Mouse (Mus musculus) stomach, postnatal 0 days (tissue): ENCODE data around the gene Gm49361. TPM values are rescaled to one million over a fixed set of nuclear protein-coding genes. Genes with fewer than 3 reads are reported as not detected.

Source experiments
- ATAC-seq: fragments of 200-750 bp; cut with Nextera tagmentation; 2 replicates; pipeline ENCODE4 v1.8.0; 2017; ENCODE audit not compliant: low FRiP score, low TSS enrichment
- DNase-seq: peaks from one replicate; pipeline ENCODE4 v3.0.0-alpha.2; 2016; ENCODE audit warnings: low spot score
- H3K27ac ChIP-seq: fragments of 300-500 bp; sonication (generic); replicated peaks from 2 replicates; pipeline ENCODE4 v1.5.1; 2014; ENCODE audit warnings: mild to moderate bottlenecking, control low read depth
- H3K27me3 ChIP-seq: fragments of 300-500 bp; sonication (generic); 2 replicates; pipeline ENCODE4 v1.6.1; 2014; ENCODE audit warnings: low read length; ENCODE audit not compliant: control insufficient read depth, insufficient read depth
- H3K36me3 ChIP-seq: fragments of 300-500 bp; sonication (generic); 2 replicates; pipeline ENCODE4 v1.6.1; 2014; ENCODE audit warnings: low read length, mixed read lengths; ENCODE audit not compliant: control insufficient read depth, insufficient read depth
- H3K4me1 ChIP-seq: fragments of 300-500 bp; sonication (generic); replicated peaks from 2 replicates; pipeline ENCODE4 v1.6.1; 2014; ENCODE audit warnings: antibody characterized with exemption; ENCODE audit not compliant: control insufficient read depth, insufficient read depth
- H3K4me2 ChIP-seq: fragments of 300-500 bp; sonication (generic); replicated peaks from 2 replicates; pipeline ENCODE4 v1.6.1; 2014; ENCODE audit warnings: low read depth, mild to moderate bottlenecking, control low read depth, moderate library complexity
- H3K4me3 ChIP-seq: fragments of 300-500 bp; sonication (generic); 2 replicates; pipeline ENCODE4 v1.5.1; 2014; ENCODE audit warnings: low read depth, low read length, control low read depth
- H3K9ac ChIP-seq: fragments of 300-500 bp; sonication (generic); 2 replicates; pipeline ENCODE4 v1.6.1; 2014; ENCODE audit warnings: mild to moderate bottlenecking, low read length, control low read depth, mixed read lengths
- H3K9me3 ChIP-seq: fragments of 300-500 bp; sonication (generic); 2 replicates; pipeline ENCODE4 v1.6.1; 2016; ENCODE audit warnings: low read length; ENCODE audit not compliant: control insufficient read depth
- CTCF ChIP-seq: IDR thresholded peaks from 2 replicates; pipeline ENCODE4 v1.5.1; 2016; ENCODE audit warnings: antibody characterized with exemption, low read depth, mild to moderate bottlenecking, moderate library complexity
- EP300 ChIP-seq: optimal IDR thresholded peaks from 2 replicates; pipeline ENCODE3; 2016; ENCODE audit warnings: antibody characterized with exemption
- WGBS: fragments of 180-500 bp; shearing (Covaris S2); extraction: QIAGEN DNeasy Blood & Tissue Kit; methylation state at CpG from one replicate; pipeline ENCODE4 v1.1.7; 2014; 5-methylcytosine and 5-hydroxymethylcytosine counted together
- polyA plus RNA-seq: library from polyadenylated mRNA; unstranded; fragments of >200 nt; fragmentation: Nextera tagmentation; extraction: Ambion mirVana; gene quantifications from 2 replicates; pipeline ENCODE4 v1.2.1, GENCODE M21; 2015

The Gm49361 gene
- not detected in 2 replicates for polyA plus RNA-seq

GRCm38 (mm10) chr14:57746001-57746771 lies at the start of gene Gm49361:
Gene Gm49361 (minus strand): TSS chr14:57746103.
- peak within 1 kb of the TSS; percentile 97 for H3K9ac ChIP-seq
- peak within 1 kb of the TSS; percentile 97 for H3K27ac ChIP-seq
- peak; percentile 91 for DNase-seq
- peak within 1 kb of the TSS; percentile 96 for H3K4me3 ChIP-seq
- H3K4me2 ChIP-seq, result peak within 1 kb of the TSS; percentile 71
- H3K36me3 ChIP-seq, result no peaks in the 10 kb centered on the region
- no peaks in the 10 kb centered on the region for H3K9me3 ChIP-seq
- TF ChIP-seq CTCF (peak; percentile 29; the same call in 1 of the 2 replicates), EP300 (no peak)
- 0 out of 2 replicates have a peak, but pooled peaks cover 3% of the 10 kb centered on the region for H3K4me1 ChIP-seq
- under 1% methylated on average over 59 of the region's 68 CpGs for WGBS
- no peaks in the 10 kb centered on the region for H3K27me3 ChIP-seq
- peak; percentile 93 for ATAC-seq

- ATAC-seq, result no peak
- H3K27me3 ChIP-seq, result no peaks in the 10 kb centered on the region
- no peaks in the 10 kb centered on the region for H3K4me1 ChIP-seq
- TF ChIP-seq CTCF (no peak), EP300 (no peak)
- H3K4me3 ChIP-seq, result no peak overlapping the region
- H3K36me3 ChIP-seq, result no peaks in the 10 kb centered on the region
- 57% methylated on average over 4 of the region's 4 CpGs for WGBS
- H3K4me2 ChIP-seq, result no peak overlapping the region
- no peaks in the 10 kb centered on the region for H3K9me3 ChIP-seq
- no peak for DNase-seq
- no peak overlapping the region for H3K27ac ChIP-seq
- no peak overlapping the region for H3K9ac ChIP-seq
These were observed 45.3 kb upstream of the Gm49361 start for GRCm38 (mm10) chr14:57791171-57791570.

DNA sequence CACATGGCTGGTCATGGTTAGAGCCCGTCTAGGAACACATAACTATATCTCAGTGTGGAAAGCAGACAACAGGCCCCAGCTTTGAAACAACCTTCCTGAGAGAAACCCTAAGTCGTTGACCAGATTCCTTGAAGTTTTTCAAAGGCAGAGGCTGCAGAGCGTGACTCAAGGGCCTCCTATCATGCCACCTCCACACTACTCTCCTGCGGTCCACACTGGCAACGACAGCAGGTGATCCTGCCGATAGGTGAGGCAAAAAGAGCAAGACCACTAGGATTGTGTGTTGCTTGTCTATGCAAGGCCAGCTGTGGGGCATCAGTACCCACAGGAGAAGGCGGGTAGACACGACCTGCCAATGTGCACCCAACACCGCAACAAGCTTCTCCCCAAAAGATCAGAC lies 43.9 kb upstream of the Gm49361 start:
- Histone ChIP-seq H3K4me3 (no peak overlapping the region), H3K9ac (no peak overlapping the region), H3K4me1 (no peaks in the 10 kb centered on the region), H3K27me3 (no peaks in the 10 kb centered on the region), H3K36me3 (no peaks in the 10 kb centered on the region), H3K27ac (no peak overlapping the region), H3K9me3 (no peaks in the 10 kb centered on the region), H3K4me2 (no peak overlapping the region)
- TF ChIP-seq CTCF, result no peak
- no peak for TF ChIP-seq EP300
- DNase-seq (no peak), ATAC-seq (no peak)
- 87% methylated on average over 9 of the region's 9 CpGs for WGBS

DNA sequence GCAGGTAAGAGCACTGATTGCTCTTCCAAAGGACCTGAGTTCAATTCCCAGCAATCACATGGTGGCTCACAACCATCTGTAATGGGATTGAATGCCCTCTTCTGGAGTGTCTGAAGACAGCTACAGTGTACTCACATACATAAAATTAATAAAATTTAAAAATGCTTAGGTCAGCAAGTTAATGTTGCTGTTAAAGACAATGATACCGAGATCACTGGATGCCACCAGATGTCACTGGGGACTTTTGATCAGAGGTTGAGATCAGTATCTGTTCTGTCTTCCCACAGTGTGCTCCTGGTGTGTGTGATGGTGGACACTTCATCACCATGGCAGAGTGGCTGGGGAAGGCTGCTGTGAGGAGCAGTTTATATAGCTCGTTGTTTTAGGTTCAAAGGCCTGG lies 43.4 kb upstream of the Gm49361 start:
- no peak for TF ChIP-seq EP300
- TF ChIP-seq CTCF, result no peak
- Histone ChIP-seq H3K9me3 (no peaks in the 10 kb centered on the region), H3K36me3 (no peaks in the 10 kb centered on the region), H3K9ac (no peak overlapping the region), H3K4me1 (no peaks in the 10 kb centered on the region), H3K4me3 (no peak overlapping the region), H3K4me2 (no peak overlapping the region), H3K27ac (no peak overlapping the region), H3K27me3 (no peaks in the 10 kb centered on the region)
- 83% methylated on average over 2 of the region's 2 CpGs for WGBS
- DNase-seq (no peak), ATAC-seq (no peak)

DNA sequence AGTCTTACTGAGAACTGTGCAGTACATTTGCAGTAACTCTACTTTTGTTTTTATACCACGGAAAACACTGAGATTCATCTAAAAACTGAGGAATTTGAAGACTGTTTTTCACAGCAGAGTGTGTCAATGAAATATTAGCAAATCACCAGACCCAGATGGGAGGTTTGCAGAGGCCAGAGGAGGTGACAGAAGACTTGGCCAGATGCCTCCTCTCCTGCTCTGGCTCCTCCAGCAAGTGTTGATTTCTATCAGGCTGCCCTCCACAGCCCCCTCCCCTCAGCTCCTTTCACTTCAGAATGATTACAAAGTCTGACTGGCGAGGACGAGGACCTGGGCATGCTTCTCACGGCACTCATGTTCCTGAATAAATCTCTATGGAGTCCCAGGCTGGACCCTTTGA lies 41.5 kb upstream of the Gm49361 start:
- H3K4me2 ChIP-seq, result no peak overlapping the region
- ATAC-seq (no peak), DNase-seq (no peak)
- H3K27ac ChIP-seq, result no peak overlapping the region
- 52% methylated on average over 4 of the region's 4 CpGs for WGBS
- no peak overlapping the region for H3K9ac ChIP-seq
- no peaks in the 10 kb centered on the region for H3K9me3 ChIP-seq
- no peak for TF ChIP-seq CTCF
- TF ChIP-seq EP300, result no peak
- H3K4me1 ChIP-seq, result no peaks in the 10 kb centered on the region
- H3K27me3 ChIP-seq, result no peaks in the 10 kb centered on the region
- H3K4me3 ChIP-seq, result no peak overlapping the region
- H3K36me3 ChIP-seq, result no peaks in the 10 kb centered on the region

- no peaks in the 10 kb centered on the region for H3K27me3 ChIP-seq
- no peak overlapping the region for H3K4me3 ChIP-seq
- H3K4me1 ChIP-seq, result no peaks in the 10 kb centered on the region
- H3K9ac ChIP-seq, result no peak overlapping the region
- H3K27ac ChIP-seq, result no peak overlapping the region
- WGBS, result 81% methylated on average over 6 of the region's 6 CpGs
- no peak for DNase-seq
- no peaks in the 10 kb centered on the region for H3K36me3 ChIP-seq
- H3K9me3 ChIP-seq, result no peaks in the 10 kb centered on the region
- TF ChIP-seq CTCF, result no peak
- TF ChIP-seq EP300, result no peak
- no peak for ATAC-seq
- H3K4me2 ChIP-seq, result no peak overlapping the region
These were observed 26.4 kb upstream of the Gm49361 start for GRCm38 (mm10) chr14:57772157-57772815.
